16 mouse cellular contexts compared by ENCODE assay signal in genomic region chr7:49699107-49700023, GRCm38 (mm10). TPM values are rescaled to one million over a fixed set of nuclear protein-coding genes. Genes with fewer than 3 reads are reported as not detected.
A peak's percentile ranks its signal among the peaks of the same experiment; 100 is the strongest.
DNase-seq lines count a peak whose midpoint lies in the region; ATAC-seq and TF ChIP-seq lines count a peak whose summit lies in the region.
"Had no signal": no experiment of that assay in that cellular context is flagged by ENCODE, and none has a peak within 500 bp of the region (broad histone marks: within the 10 kb centered on the region; RNA-seq: fewer than 3 reads in every experiment).

No protein-coding gene starts in this region.

- no peak overlapping the region for H3K9ac ChIP-seq in kidney, embryonic 15.5 days
- no peak overlapping the region for H3K9ac ChIP-seq in embryonic facial prominence, embryonic 15.5 days
- H3K9ac ChIP-seq in hindbrain, embryonic 13.5 days: no peak overlapping the region
- H3K9ac ChIP-seq in midbrain, postnatal 0 days (replicated peaks; ENCODE audit: low read length, poor library complexity, severe bottlenecking): no peak overlapping the region

- no peak for DNase-seq in kidney, postnatal 4 days
- peak; percentile 45 for DNase-seq in midbrain, postnatal 0 days (ENCODE audit: low spot score)
- DNase-seq in cerebellum, adult 9-11 months: no peak
- no peak for DNase-seq in layer of hippocampus, postnatal 25 days (ENCODE audit: extremely low spot score in 1 of 2, low spot score in 1 of 2)
- no peak for DNase-seq in adrenal gland, postnatal 10 days
- DNase-seq: cerebellum, postnatal 14 days; gastrocnemius, postnatal 25 days; thymus, adult 2 months had no signal

- no peak overlapping the region for H3K4me3 ChIP-seq in kidney, embryonic 15.5 days (replicated peaks)
- H3K4me3 ChIP-seq in embryonic facial prominence, embryonic 15.5 days (replicated peaks): no peak overlapping the region
- H3K4me3 ChIP-seq in hindbrain, embryonic 13.5 days: no peak overlapping the region
- no peak overlapping the region for H3K4me3 ChIP-seq in midbrain, postnatal 0 days (ENCODE audit: low read depth, low read length)
- H3K4me3 ChIP-seq: erythroblast, embryonic 14.5 days; limb, embryonic 10.5 days; megakaryocyte, embryonic 14.5 days had no signal

- WGBS in kidney, embryonic 15.5 days: 48% methylated on average over 13 of the region's 13 CpGs
- 40% methylated on average over 13 of the region's 13 CpGs for WGBS in embryonic facial prominence, embryonic 15.5 days
- 16% methylated on average over 13 of the region's 13 CpGs for WGBS in hindbrain, embryonic 13.5 days
- WGBS in midbrain, postnatal 0 days: 24% methylated on average over 13 of the region's 13 CpGs

- peaks cover 15% of the 10 kb centered on the region for H3K4me1 ChIP-seq in kidney, embryonic 15.5 days
- H3K4me1 ChIP-seq in embryonic facial prominence, embryonic 15.5 days: no peaks in the 10 kb centered on the region
- peaks cover 21% of the 10 kb centered on the region for H3K4me1 ChIP-seq in hindbrain, embryonic 13.5 days (replicated peaks)
- H3K4me1 ChIP-seq in midbrain, postnatal 0 days (ENCODE audit: insufficient read depth, low read length): no peaks in the 10 kb centered on the region

- ATAC-seq in kidney, embryonic 15.5 days (replicated peaks; ENCODE audit: low FRiP score): 0 out of 2 replicates have a peak, but pooled peaks have one; percentile 54
- peak; percentile 30; the same call in 1 of the 2 replicates for ATAC-seq in embryonic facial prominence, embryonic 15.5 days (ENCODE audit: insufficient number of reproducible peaks, low FRiP score, low TSS enrichment, low read depth)
- ATAC-seq in hindbrain, embryonic 13.5 days (ENCODE audit: low FRiP score): peak; percentile 78
- no peak; the same call in 1 of the 2 replicates for ATAC-seq in midbrain, postnatal 0 days (ENCODE audit: low FRiP score)
- ATAC-seq: inflammation-experienced regulatory T-cells, adult 6 months had no signal

- no peak overlapping the region for H3K27ac ChIP-seq in kidney, embryonic 15.5 days
- no peak overlapping the region for H3K27ac ChIP-seq in embryonic facial prominence, embryonic 15.5 days (replicated peaks)
- no peak overlapping the region for H3K27ac ChIP-seq in hindbrain, embryonic 13.5 days
- no peak overlapping the region for H3K27ac ChIP-seq in midbrain, postnatal 0 days (ENCODE audit: low read depth, low read length)
- H3K27ac ChIP-seq: limb, embryonic 10.5 days had no signal

- H3K4me2 ChIP-seq in kidney, embryonic 15.5 days: no peak overlapping the region
- H3K4me2 ChIP-seq in embryonic facial prominence, embryonic 15.5 days (replicated peaks): no peak overlapping the region
- H3K4me2 ChIP-seq in hindbrain, embryonic 13.5 days: no peak overlapping the region
- H3K4me2 ChIP-seq in midbrain, postnatal 0 days (ENCODE audit: low read depth, low read length, poor library complexity, severe bottlenecking): no peak overlapping the region

- peaks cover 85% of the 10 kb centered on the region for H3K27me3 ChIP-seq in kidney, embryonic 15.5 days
- H3K27me3 ChIP-seq in embryonic facial prominence, embryonic 15.5 days: peaks cover 22% of the 10 kb centered on the region; the same call in 1 of the 2 replicates
- peaks cover 98% of the 10 kb centered on the region for H3K27me3 ChIP-seq in hindbrain, embryonic 13.5 days
- peaks cover 44% of the 10 kb centered on the region for H3K27me3 ChIP-seq in midbrain, postnatal 0 days (ENCODE audit: insufficient read depth, low read length)

- TF ChIP-seq CTCF in midbrain, postnatal 0 days (IDR thresholded peaks at IDR 0.05): no peak

- no peaks in the 10 kb centered on the region for H3K36me3 ChIP-seq in kidney, embryonic 15.5 days
- no peaks in the 10 kb centered on the region for H3K36me3 ChIP-seq in embryonic facial prominence, embryonic 15.5 days
- H3K36me3 ChIP-seq in hindbrain, embryonic 13.5 days: no peaks in the 10 kb centered on the region
- H3K36me3 ChIP-seq in midbrain, postnatal 0 days (ENCODE audit: insufficient read depth, low read length): no peaks in the 10 kb centered on the region
- H3K36me3 ChIP-seq: G1E; limb, embryonic 10.5 days had no signal

- H3K9me3 ChIP-seq in kidney, embryonic 15.5 days (replicated peaks): no peaks in the 10 kb centered on the region
- H3K9me3 ChIP-seq in embryonic facial prominence, embryonic 15.5 days (replicated peaks): no peaks in the 10 kb centered on the region
- H3K9me3 ChIP-seq in hindbrain, embryonic 13.5 days: no peaks in the 10 kb centered on the region
- no peaks in the 10 kb centered on the region for H3K9me3 ChIP-seq in midbrain, postnatal 0 days (ENCODE audit: low read length)
- H3K9me3 ChIP-seq: limb, embryonic 10.5 days; megakaryocyte, embryonic 14.5 days had no signal

RNA-seq across cellular contexts. Expression of gene Htatip2, which starts 59.5 kb away (rescaled TPM):
- 8.3 and 8.6 TPM in 2 replicates for polyA plus RNA-seq in kidney, embryonic 15.5 days (2015; fragmentation: Nextera tagmentation; extraction: Ambion mirVana)
- polyA plus RNA-seq in embryonic facial prominence, embryonic 15.5 days (2015; fragmentation: Nextera tagmentation; extraction: Ambion mirVana): 16.5 and 17.5 TPM in 2 replicates
- polyA plus RNA-seq in hindbrain, embryonic 13.5 days (2015; fragmentation: Nextera tagmentation; extraction: Ambion mirVana): 3.1 and 3.5 TPM in 2 replicates
- total RNA-seq in midbrain, postnatal 0 days (2014; rRNA removed): 0.38 and 2.4 TPM in 2 replicates
- polyA plus RNA-seq in midbrain, postnatal 0 days (2015; fragmentation: Nextera tagmentation; extraction: Ambion mirVana): 5.5 and 6.1 TPM in 2 replicates
- total RNA-seq in layer of hippocampus, postnatal 25 days (2021): 1 to 10 TPM; 9.5 to 9.8 TPM
- 10 to 100 TPM; 16.1 to 17.7 TPM for total RNA-seq in adrenal gland, postnatal 10 days (2021)
